Mouse (Mus musculus) lung, embryonic 15.5 days (tissue): Measurements from ENCODE around the gene Cap2. TPM values are rescaled to one million over a fixed set of nuclear protein-coding genes. Genes with fewer than 3 reads are reported as not detected.
A peak's percentile ranks its signal among the peaks of the same experiment; 100 is the strongest.

Source experiments
- ATAC-seq: fragments of 200-750 bp; cut with Nextera tagmentation; 2 replicates; pipeline ENCODE4 v1.8.0; 2017; ENCODE audit warnings: moderate number of reproducible peaks, borderline replicate concordance; ENCODE audit not compliant: low FRiP score, low TSS enrichment; ENCODE audit errors: extremely low read depth
- H3K27ac ChIP-seq: fragments of 300-500 bp; sonication (generic); 2 replicates; pipeline ENCODE4 v1.5.1; 2015; ENCODE audit warnings: moderate library complexity, mild to moderate bottlenecking, inconsistent platforms
- H3K27me3 ChIP-seq: fragments of 300-500 bp; sonication (generic); 2 replicates; pipeline ENCODE4 v1.6.1; 2015; ENCODE audit warnings: inconsistent platforms
- H3K36me3 ChIP-seq: fragments of 300-500 bp; sonication (generic); 2 replicates; pipeline ENCODE4 v1.6.1; 2015; ENCODE audit warnings: inconsistent platforms
- H3K4me1 ChIP-seq: fragments of 300-500 bp; sonication (generic); 2 replicates; pipeline ENCODE4 v1.6.1; 2015; ENCODE audit warnings: inconsistent platforms
- H3K4me2 ChIP-seq: fragments of 300-500 bp; sonication (generic); 2 replicates; pipeline ENCODE4 v1.6.1; 2015; ENCODE audit warnings: inconsistent platforms, mild to moderate bottlenecking, moderate library complexity
- H3K4me3 ChIP-seq: fragments of 300-500 bp; sonication (generic); 2 replicates; pipeline ENCODE4 v1.5.1; 2015; ENCODE audit warnings: mild to moderate bottlenecking, inconsistent platforms
- H3K9ac ChIP-seq: fragments of 300-500 bp; sonication (generic); 2 replicates; pipeline ENCODE4 v1.6.1; 2015; ENCODE audit warnings: inconsistent platforms
- H3K9me3 ChIP-seq: fragments of 300-500 bp; sonication (generic); 2 replicates; pipeline ENCODE4 v1.6.1; 2016; ENCODE audit warnings: inconsistent platforms
- WGBS: fragments of 180-500 bp; shearing (Covaris S2); methylation state at CpG from one replicate; pipeline ENCODE4 v1.1.7; 2015; 5-methylcytosine and 5-hydroxymethylcytosine counted together
- polyA plus RNA-seq: library from polyadenylated mRNA; unstranded; fragments of >200 nt; fragmentation: Nextera tagmentation; extraction: Ambion mirVana; gene quantifications from 2 replicates; pipeline ENCODE4 v1.2.1, GENCODE M21; 2015

Cap2 gene
- polyA plus RNA-seq, 1 experiment from 2014 or later, result 14.4 TPM

- Histone ChIP-seq H3K4me2 (no peak overlapping the region), H3K27me3 (no peaks in the 10 kb centered on the region), H3K27ac (no peak overlapping the region), H3K9me3 (no peaks in the 10 kb centered on the region), H3K4me3 (no peak overlapping the region), H3K4me1 (no peaks in the 10 kb centered on the region), H3K36me3 (no peaks in the 10 kb centered on the region), H3K9ac (no peak overlapping the region)
- WGBS, result 77% methylated on average over 7 of the region's 7 CpGs
- no peak for ATAC-seq
Observed at GRCm38 (mm10) chr13:46542782-46543181, 41.1 kb downstream of the Cap2 start.

GRCm38 (mm10) chr13:46544608-46545007, 43.0 kb downstream of the Cap2 start:
- Histone ChIP-seq H3K36me3 (no peaks in the 10 kb centered on the region), H3K4me3 (no peak overlapping the region), H3K4me2 (no peak overlapping the region), H3K9ac (no peak overlapping the region), H3K27ac (no peak overlapping the region), H3K27me3 (no peaks in the 10 kb centered on the region), H3K9me3 (no peaks in the 10 kb centered on the region), H3K4me1 (no peaks in the 10 kb centered on the region; the same call in 1 of the 2 replicates)
- 70% methylated on average over 6 of the region's 6 CpGs for WGBS
- no peak for ATAC-seq

- Histone ChIP-seq H3K4me1 (no peaks in the 10 kb centered on the region; the same call in 1 of the 2 replicates), H3K27ac (no peak overlapping the region), H3K27me3 (no peaks in the 10 kb centered on the region), H3K4me3 (no peak overlapping the region), H3K36me3 (no peaks in the 10 kb centered on the region), H3K4me2 (no peak overlapping the region), H3K9me3 (no peaks in the 10 kb centered on the region), H3K9ac (no peak overlapping the region)
- 63% methylated on average over 9 of the region's 9 CpGs for WGBS
- ATAC-seq, result no peak
Observed at GRCm38 (mm10) chr13:46545081-46545480, 43.4 kb downstream of the Cap2 start.

GRCm38 (mm10) chr13:46546846-46547245, 45.2 kb downstream of the Cap2 start:
- Histone ChIP-seq H3K36me3 (no peaks in the 10 kb centered on the region), H3K9ac (no peak overlapping the region), H3K4me2 (no peak overlapping the region), H3K9me3 (no peaks in the 10 kb centered on the region), H3K4me1 (no peaks in the 10 kb centered on the region; the same call in 1 of the 2 replicates), H3K27ac (no peak overlapping the region), H3K27me3 (no peaks in the 10 kb centered on the region), H3K4me3 (no peak overlapping the region)
- no peak for ATAC-seq
- WGBS, result 91% methylated on average over 4 of the region's 4 CpGs

- Histone ChIP-seq H3K4me3 (no peak overlapping the region), H3K27me3 (no peaks in the 10 kb centered on the region), H3K4me1 (no peaks in the 10 kb centered on the region; the same call in 1 of the 2 replicates), H3K9ac (no peak overlapping the region), H3K36me3 (no peaks in the 10 kb centered on the region), H3K9me3 (no peaks in the 10 kb centered on the region), H3K4me2 (no peak overlapping the region), H3K27ac (no peak overlapping the region)
- no peak for ATAC-seq
- 24% methylated on average over 1 of the region's 1 CpGs for WGBS
Observed at GRCm38 (mm10) chr13:46547253-46547652, 45.6 kb downstream of the Cap2 start.

- no peaks in the 10 kb centered on the region; the same call in 1 of the 2 replicates for H3K4me1 ChIP-seq
- no peaks in the 10 kb centered on the region for H3K27me3 ChIP-seq
- no peaks in the 10 kb centered on the region for H3K36me3 ChIP-seq
- H3K4me2 ChIP-seq, result no peak overlapping the region
- H3K4me3 ChIP-seq, result no peak overlapping the region
- H3K9me3 ChIP-seq, result no peaks in the 10 kb centered on the region
- ATAC-seq, result no peak
- H3K9ac ChIP-seq, result no peak overlapping the region
- H3K27ac ChIP-seq, result no peak overlapping the region
- 66% methylated on average over 8 of the region's 8 CpGs for WGBS
Observed at GRCm38 (mm10) chr13:46548132-46548531, 46.5 kb downstream of the Cap2 start.

- H3K27me3 ChIP-seq, result no peaks in the 10 kb centered on the region
- H3K4me2 ChIP-seq, result no peak overlapping the region
- H3K27ac ChIP-seq, result no peak overlapping the region
- no peaks in the 10 kb centered on the region for H3K36me3 ChIP-seq
- ATAC-seq, result no peak
- H3K4me1 ChIP-seq, result no peaks in the 10 kb centered on the region; the same call in 1 of the 2 replicates
- H3K4me3 ChIP-seq, result no peak overlapping the region
- 66% methylated on average over 5 of the region's 5 CpGs for WGBS
- no peak overlapping the region for H3K9ac ChIP-seq
- H3K9me3 ChIP-seq, result no peaks in the 10 kb centered on the region
Observed at GRCm38 (mm10) chr13:46548600-46549179, 47.0 kb downstream of the Cap2 start.

GRCm38 (mm10) chr13:46550627-46551026, 49.0 kb downstream of the Cap2 start:
- H3K4me3 ChIP-seq, result no peak overlapping the region
- no peak for ATAC-seq
- H3K9ac ChIP-seq, result no peak overlapping the region
- H3K9me3 ChIP-seq, result no peaks in the 10 kb centered on the region
- 90% methylated on average over 10 of the region's 10 CpGs for WGBS
- H3K27me3 ChIP-seq, result no peaks in the 10 kb centered on the region
- H3K27ac ChIP-seq, result no peak overlapping the region
- no peak overlapping the region for H3K4me2 ChIP-seq
- no peaks in the 10 kb centered on the region for H3K36me3 ChIP-seq
- H3K4me1 ChIP-seq, result no peaks in the 10 kb centered on the region; the same call in 1 of the 2 replicates

GRCm38 (mm10) chr13:46554736-46555135, 53.1 kb downstream of the Cap2 start:
- no peak overlapping the region for H3K4me2 ChIP-seq
- H3K27ac ChIP-seq, result no peak overlapping the region
- no peaks in the 10 kb centered on the region for H3K27me3 ChIP-seq
- no peak overlapping the region for H3K9ac ChIP-seq
- H3K36me3 ChIP-seq, result no peaks in the 10 kb centered on the region
- ATAC-seq, result no peak
- H3K4me3 ChIP-seq, result no peak overlapping the region
- 80% methylated on average over 9 of the region's 9 CpGs for WGBS
- H3K9me3 ChIP-seq, result no peaks in the 10 kb centered on the region
- H3K4me1 ChIP-seq, result no peaks in the 10 kb centered on the region

GRCm38 (mm10) chr13:46565913-46566312, 64.3 kb downstream of the Cap2 start:
- no peak for ATAC-seq

GRCm38 (mm10) chr13:46569469-46569868, 67.8 kb downstream of the Cap2 start:
- Histone ChIP-seq H3K4me1 (peaks cover 10% of the 10 kb centered on the region), H3K4me3 (no peak overlapping the region), H3K27ac (no peak overlapping the region), H3K36me3 (no peaks in the 10 kb centered on the region), H3K27me3 (no peaks in the 10 kb centered on the region), H3K9ac (no peak overlapping the region), H3K4me2 (no peak overlapping the region), H3K9me3 (no peaks in the 10 kb centered on the region)
- ATAC-seq, result no peak
- WGBS, result 85% methylated on average over 8 of the region's 8 CpGs

More at GRCm38 (mm10) chr13:46565913-46566312, 64.3 kb downstream of the Cap2 start:
- no peaks in the 10 kb centered on the region for H3K27me3 ChIP-seq
- no peaks in the 10 kb centered on the region for H3K36me3 ChIP-seq
- no peak overlapping the region for H3K4me3 ChIP-seq
- WGBS, result 83% methylated on average over 5 of the region's 5 CpGs
- H3K9ac ChIP-seq, result no peak overlapping the region
- H3K9me3 ChIP-seq, result no peaks in the 10 kb centered on the region
- no peak overlapping the region for H3K4me2 ChIP-seq
- H3K27ac ChIP-seq, result no peak overlapping the region
- peaks cover 4% of the 10 kb centered on the region for H3K4me1 ChIP-seq

- Histone ChIP-seq H3K4me1 (peaks cover 10% of the 10 kb centered on the region), H3K27me3 (no peaks in the 10 kb centered on the region), H3K36me3 (no peaks in the 10 kb centered on the region), H3K9ac (no peak overlapping the region), H3K4me2 (peak overlapping the region; percentile 48), H3K9me3 (no peaks in the 10 kb centered on the region), H3K27ac (peak overlapping the region; percentile 45), H3K4me3 (no peak overlapping the region)
- peak; percentile 42; the same call in 1 of the 2 replicates for ATAC-seq
- WGBS, result 3% methylated on average over 12 of the region's 12 CpGs
Observed at GRCm38 (mm10) chr13:46571141-46571592, 69.5 kb downstream of the Cap2 start.
